Mouse (Mus musculus): ENCODE data around the gene Cbx8.

The Cbx8 gene

DNA sequence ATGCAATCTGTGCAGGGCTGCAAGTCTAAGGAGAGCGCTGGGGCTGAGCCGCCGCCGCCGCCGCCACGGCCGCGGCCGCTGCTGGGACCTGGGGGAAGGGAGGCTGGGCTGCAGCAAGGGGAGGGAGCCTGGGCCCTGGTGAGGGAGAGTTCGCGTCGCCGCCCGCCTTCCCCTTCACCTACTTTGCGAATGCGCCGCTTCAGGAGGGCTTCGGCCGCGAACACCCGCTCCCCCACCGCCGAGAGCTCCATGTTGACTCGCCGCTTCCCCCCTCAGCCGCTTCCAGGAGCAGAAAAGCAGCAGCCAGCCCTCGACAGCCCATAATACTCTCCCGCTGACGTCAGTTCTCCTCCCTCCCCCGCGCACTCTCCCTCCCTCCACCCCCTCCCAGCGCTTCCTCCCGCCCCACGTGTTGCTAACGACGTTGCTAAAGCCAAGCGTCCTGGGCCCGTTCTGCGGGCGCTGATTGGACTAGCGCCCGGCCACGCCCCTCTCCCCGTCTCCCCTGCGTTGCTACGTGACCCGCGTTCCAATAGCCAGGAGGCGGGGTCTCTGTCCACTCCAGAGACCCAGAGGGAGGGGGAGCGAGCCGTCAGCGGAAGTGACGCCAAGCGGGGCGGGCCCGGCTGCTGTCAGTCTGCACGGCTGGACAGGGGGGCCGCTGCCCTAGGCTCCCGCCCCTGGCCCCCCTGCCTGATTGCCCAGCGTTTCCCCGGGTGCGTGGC lies at the start of gene Cbx8:
TSS of gene Cbx8 (minus strand) at position 370 of the 725 bp plus-strand sequence.
- Histone ChIP-seq H3K36me3 (ENCODE audit: control insufficient read depth, insufficient read depth, low read length, poor library complexity, severe bottlenecking) (peaks cover 3% of the 10 kb centered on the region), H3K27me3 (ENCODE audit: control insufficient read depth, insufficient read depth, low read length, poor library complexity, severe bottlenecking) (peaks cover 6% of the 10 kb centered on the region)
- DNase-seq (ENCODE audit: low read depth, low spot score) = peak; percentile 99

DNA sequence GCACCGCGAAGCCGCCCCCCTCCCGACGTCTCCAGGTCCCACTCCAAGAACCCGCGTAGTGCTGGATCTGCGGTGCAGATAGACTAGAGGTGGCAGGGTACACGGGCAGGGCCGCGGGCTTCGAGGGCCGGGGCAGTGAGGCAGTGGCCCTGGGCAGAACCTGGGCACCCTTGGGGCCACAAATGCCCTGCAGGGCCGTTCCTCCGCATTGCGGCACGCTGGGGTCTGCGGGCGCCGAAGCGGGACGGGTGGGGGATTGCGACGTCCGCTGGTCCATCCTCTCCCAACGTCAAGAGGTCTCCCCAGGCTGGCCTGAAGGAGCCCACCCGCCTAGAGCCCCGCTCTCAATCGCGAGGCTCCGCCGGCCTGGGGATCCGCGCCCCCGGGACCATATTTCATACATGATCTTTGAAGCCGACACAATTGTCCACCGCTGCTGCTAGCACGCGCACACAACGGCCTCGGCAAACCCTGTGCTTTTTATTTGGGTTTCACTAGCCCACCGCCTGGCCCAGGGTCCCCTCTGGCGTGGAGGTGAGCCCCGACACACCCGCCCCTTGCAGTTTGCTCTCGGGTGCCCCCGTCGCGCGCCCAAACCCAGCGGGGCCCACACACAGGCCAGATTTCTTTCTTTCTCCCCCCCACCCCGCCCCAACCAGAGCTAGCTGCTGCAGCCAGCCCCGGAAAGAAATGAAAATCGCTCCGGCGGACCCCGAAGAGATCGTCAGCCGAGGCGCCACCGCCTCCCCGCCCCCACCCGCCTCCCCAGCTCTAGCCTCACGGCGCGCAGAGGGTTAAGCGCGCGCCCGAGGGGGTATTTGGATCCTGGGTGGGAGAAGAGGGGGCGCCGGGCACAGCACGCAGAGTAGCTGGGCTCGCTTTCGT lies 49.5 kb upstream of the Cbx8 start:
- Histone ChIP-seq H3K36me3 (ENCODE audit: control insufficient read depth, insufficient read depth, low read length, poor library complexity, severe bottlenecking) (no peaks in the 10 kb centered on the region), H3K27me3 (ENCODE audit: control insufficient read depth, insufficient read depth, low read length, poor library complexity, severe bottlenecking) (no peaks in the 10 kb centered on the region)
- DNase-seq (ENCODE audit: low read depth, low spot score) = peak; percentile 41

DNA sequence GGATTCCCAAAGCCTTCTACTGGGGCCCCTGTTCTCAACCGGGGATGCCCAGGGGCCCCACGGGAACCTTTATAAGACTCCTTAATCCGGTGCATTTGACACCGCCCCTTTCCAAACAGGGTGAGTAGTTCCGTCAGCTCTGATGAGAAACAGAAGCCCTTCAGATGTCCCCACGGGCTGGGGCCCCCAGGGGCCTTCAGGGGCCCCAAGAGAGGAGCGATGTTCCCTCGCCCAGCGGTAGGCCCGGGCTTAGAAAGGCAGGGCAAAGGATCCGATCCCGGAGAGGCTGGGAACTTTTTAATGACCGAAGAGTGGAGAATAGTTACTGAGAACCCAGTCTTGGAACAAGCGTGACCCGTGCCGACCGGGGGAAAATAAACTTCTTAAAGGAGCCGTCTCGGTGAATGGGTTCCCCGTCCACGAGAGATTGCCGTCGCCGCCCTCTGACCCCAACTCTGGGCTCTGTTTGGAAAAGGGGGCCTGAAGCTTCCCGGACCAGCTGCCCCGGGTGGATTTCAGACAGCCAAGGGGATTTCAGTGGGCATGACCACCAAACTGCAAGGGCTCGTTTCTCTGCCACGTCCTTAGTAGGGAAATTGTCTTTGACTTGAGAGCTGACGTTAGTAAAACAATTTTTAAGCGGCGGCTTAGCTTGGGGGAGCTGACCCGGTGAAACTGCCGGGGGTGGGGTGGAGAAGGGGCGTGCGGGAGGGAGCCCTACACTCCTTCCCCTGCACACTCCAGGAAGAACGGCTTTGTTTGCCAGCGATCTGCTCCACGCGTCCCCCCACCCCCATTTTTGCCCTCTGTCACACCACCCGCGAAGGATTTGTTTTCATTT lies 48.7 kb upstream of the Cbx8 start:
- H3K27me3 ChIP-seq (ENCODE audit: control insufficient read depth, insufficient read depth, low read length, poor library complexity, severe bottlenecking) = no peaks in the 10 kb centered on the region
- DNase-seq (ENCODE audit: low read depth, low spot score) = peak; percentile 86
- H3K36me3 ChIP-seq (ENCODE audit: control insufficient read depth, insufficient read depth, low read length, poor library complexity, severe bottlenecking) = no peaks in the 10 kb centered on the region

DNA sequence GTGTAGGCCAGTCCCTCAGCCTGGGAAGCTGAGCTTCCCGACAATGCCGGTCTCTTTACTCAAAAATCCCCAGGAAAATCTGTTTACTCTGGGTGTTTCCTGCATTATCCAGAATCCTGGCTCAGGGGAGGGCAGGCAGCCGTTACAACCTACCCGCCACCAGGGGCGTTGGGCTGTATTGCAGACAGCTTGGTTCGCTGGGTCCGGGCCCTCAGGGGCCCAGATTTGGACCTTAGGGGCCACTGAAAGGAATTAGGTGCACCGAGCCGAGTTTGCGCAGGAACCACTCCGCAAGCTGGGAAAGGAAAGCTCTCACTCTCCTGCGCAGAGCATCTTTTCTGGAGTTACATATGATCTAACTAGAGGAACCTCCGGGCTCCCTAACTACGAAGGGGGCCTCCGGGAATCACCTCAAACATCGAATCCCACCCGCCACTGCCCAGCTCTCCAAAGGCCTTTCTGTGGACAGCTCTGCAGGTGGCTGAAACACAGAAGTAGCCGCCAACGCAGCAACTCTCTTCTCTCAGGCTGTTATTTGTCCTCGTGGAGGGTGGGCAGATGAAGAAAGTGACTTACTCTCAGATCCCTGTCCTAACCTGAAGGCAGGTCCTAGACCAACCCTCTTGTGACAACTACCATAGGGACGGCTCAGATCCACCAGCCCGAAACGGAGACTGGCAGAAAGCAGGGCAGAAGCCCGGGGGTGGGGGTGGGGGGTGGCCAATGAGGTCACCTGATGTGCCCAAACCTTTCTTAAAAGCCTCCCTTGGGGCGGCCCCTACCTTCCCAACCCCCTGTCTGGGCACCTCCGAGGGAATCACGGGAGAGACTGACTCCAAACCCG lies 47.8 kb upstream of the Cbx8 start:
- no peaks in the 10 kb centered on the region for H3K36me3 ChIP-seq (ENCODE audit: control insufficient read depth, insufficient read depth, low read length, poor library complexity, severe bottlenecking)
- DNase-seq (ENCODE audit: low read depth, low spot score) = peak; percentile 72
- no peaks in the 10 kb centered on the region for H3K27me3 ChIP-seq (ENCODE audit: control insufficient read depth, insufficient read depth, low read length, poor library complexity, severe bottlenecking)

DNA sequence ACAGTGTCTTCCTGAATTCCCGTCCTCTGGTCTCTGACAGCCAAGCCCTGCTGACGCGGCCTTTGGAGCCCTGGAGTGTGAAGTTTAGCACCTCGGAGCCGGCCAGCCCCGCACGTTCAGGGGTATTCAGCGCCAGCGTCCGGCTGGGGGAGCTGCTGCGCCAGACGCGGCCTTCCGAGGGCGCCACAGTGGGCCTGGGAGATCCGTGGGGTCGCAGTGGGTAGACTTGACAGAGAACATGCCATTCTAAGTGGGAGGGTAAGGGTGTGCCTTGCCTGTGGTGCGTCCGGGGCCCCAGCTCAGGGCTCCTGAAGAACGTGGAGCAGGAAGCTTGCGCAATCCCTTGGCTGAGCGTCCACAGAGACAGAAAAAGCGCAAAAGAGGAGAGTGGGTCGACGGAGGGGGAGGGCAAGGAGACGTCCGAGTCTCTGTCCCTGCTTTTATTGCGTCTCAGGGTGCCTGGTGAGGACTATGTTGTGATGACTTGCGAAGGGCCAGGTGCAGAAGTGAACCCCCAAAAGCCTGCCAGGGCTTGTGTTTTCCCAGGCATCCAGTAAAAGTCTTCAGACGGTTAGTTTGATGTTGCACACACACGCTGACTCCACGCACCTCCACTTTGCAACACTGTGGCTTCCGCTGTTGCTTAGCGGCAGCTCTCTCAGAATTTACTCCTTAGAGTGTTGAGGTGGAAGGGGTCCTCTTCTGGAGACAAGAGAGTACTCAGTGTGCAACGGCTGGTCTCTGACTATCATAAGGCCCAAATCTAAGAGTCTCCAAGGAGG lies 46.7 kb upstream of the Cbx8 start:
- Histone ChIP-seq H3K27me3 (ENCODE audit: control insufficient read depth, insufficient read depth, low read length, poor library complexity, severe bottlenecking) (no peaks in the 10 kb centered on the region), H3K36me3 (ENCODE audit: control insufficient read depth, insufficient read depth, low read length, poor library complexity, severe bottlenecking) (no peaks in the 10 kb centered on the region; the same call in 1 of the 2 replicates)
- DNase-seq (ENCODE audit: low read depth, low spot score) = peak; percentile 49

- Histone ChIP-seq H3K36me3 (ENCODE audit: control insufficient read depth, insufficient read depth, low read length, poor library complexity, severe bottlenecking) (peaks cover under 1% of the 10 kb centered on the region), H3K27me3 (ENCODE audit: control insufficient read depth, insufficient read depth, low read length, poor library complexity, severe bottlenecking) (no peaks in the 10 kb centered on the region)
- peak; percentile 96 for DNase-seq (ENCODE audit: low read depth, low spot score)
Observed at GRCm38 (mm10) chr11:119086144-119086971, 45.6 kb upstream of the Cbx8 start, which contains the start of gene Cbx4. Gene Cbx4 (minus strand): TSS chr11:119086221.

- no peaks in the 10 kb centered on the region for H3K27me3 ChIP-seq (ENCODE audit: control insufficient read depth, insufficient read depth, low read length, poor library complexity, severe bottlenecking)
- peaks cover 4% of the 10 kb centered on the region for H3K36me3 ChIP-seq (ENCODE audit: control insufficient read depth, insufficient read depth, low read length, poor library complexity, severe bottlenecking)
- DNase-seq (ENCODE audit: low read depth, low spot score) = peak; percentile 71
Observed at GRCm38 (mm10) chr11:119085279-119086062, 44.7 kb upstream of the Cbx8 start.

- peaks cover 4% of the 10 kb centered on the region for H3K36me3 ChIP-seq (ENCODE audit: control insufficient read depth, insufficient read depth, low read length, poor library complexity, severe bottlenecking)
- peak; percentile 49 for DNase-seq (ENCODE audit: low read depth, low spot score)
- H3K27me3 ChIP-seq (ENCODE audit: control insufficient read depth, insufficient read depth, low read length, poor library complexity, severe bottlenecking) = no peaks in the 10 kb centered on the region
Observed at GRCm38 (mm10) chr11:119084446-119085278, 43.9 kb upstream of the Cbx8 start.

GRCm38 (mm10) chr11:119083724-119084445 lies 43.1 kb upstream of the Cbx8 start:
- H3K36me3 ChIP-seq (ENCODE audit: control insufficient read depth, insufficient read depth, low read length, poor library complexity, severe bottlenecking) = peaks cover 4% of the 10 kb centered on the region
- DNase-seq (ENCODE audit: low read depth, low spot score) = peak; percentile 69

GRCm38 (mm10) chr11:119082638-119083599 lies 42.1 kb upstream of the Cbx8 start:
- Histone ChIP-seq H3K27me3 (ENCODE audit: control insufficient read depth, insufficient read depth, low read length, poor library complexity, severe bottlenecking) (no peaks in the 10 kb centered on the region), H3K36me3 (ENCODE audit: control insufficient read depth, insufficient read depth, low read length, poor library complexity, severe bottlenecking) (peaks cover 4% of the 10 kb centered on the region)
- DNase-seq (ENCODE audit: low read depth, low spot score) = no peak

More at GRCm38 (mm10) chr11:119083724-119084445, 43.1 kb upstream of the Cbx8 start:
- no peaks in the 10 kb centered on the region for H3K27me3 ChIP-seq (ENCODE audit: control insufficient read depth, insufficient read depth, low read length, poor library complexity, severe bottlenecking)
